Mouse (Mus musculus) stomach, embryonic 14.5 days (tissue): ENCODE results near the gene Prop1. TPM values are rescaled to one million over a fixed set of nuclear protein-coding genes. Genes with fewer than 3 reads are reported as not detected.

Experiments
- ATAC-seq: fragments of 200-750 bp; cut with Nextera tagmentation; 2 replicates; pipeline ENCODE4 v1.8.0; 2017; ENCODE audit warnings: low read depth, moderate TSS enrichment; ENCODE audit not compliant: insufficient number of reproducible peaks, insufficient read depth, low FRiP score
- H3K27ac ChIP-seq: fragments of 300-500 bp; sonication (generic); 2 replicates; pipeline ENCODE4 v1.5.1; 2014; ENCODE audit warnings: mild to moderate bottlenecking, low read length, moderate library complexity, mixed read lengths
- H3K27me3 ChIP-seq: fragments of 300-500 bp; sonication (generic); 2 replicates; pipeline ENCODE4 v1.6.1; 2014; ENCODE audit warnings: low read length, control low read depth, mixed read lengths; ENCODE audit not compliant: control insufficient read depth, insufficient read depth
- H3K36me3 ChIP-seq: fragments of 300-500 bp; sonication (generic); 2 replicates; pipeline ENCODE4 v1.6.1; 2014; ENCODE audit warnings: mild to moderate bottlenecking, control low read depth, low read length, moderate library complexity, mixed read lengths; ENCODE audit not compliant: control insufficient read depth, insufficient read depth
- H3K4me1 ChIP-seq: fragments of 300-500 bp; sonication (generic); 2 replicates; pipeline ENCODE4 v1.6.1; 2014; ENCODE audit warnings: low read length, control low read depth, mixed read lengths; ENCODE audit not compliant: control insufficient read depth, insufficient read depth
- H3K4me2 ChIP-seq: fragments of 300-500 bp; sonication (generic); replicated peaks from 2 replicates; pipeline ENCODE4 v1.6.1; 2014; ENCODE audit warnings: low read depth, low read length, control low read depth
- H3K4me3 ChIP-seq: fragments of 300-500 bp; sonication (generic); 2 replicates; pipeline ENCODE4 v1.5.1; 2014; ENCODE audit warnings: low read depth, low read length, control low read depth
- H3K9ac ChIP-seq: fragments of 300-500 bp; sonication (generic); replicated peaks from 2 replicates; pipeline ENCODE4 v1.6.1; 2014; ENCODE audit warnings: low read depth, mild to moderate bottlenecking, control low read depth, low read length, moderate library complexity, mixed read lengths
- H3K9me3 ChIP-seq: fragments of 300-500 bp; sonication (generic); 2 replicates; pipeline ENCODE4 v1.6.1; 2016; ENCODE audit warnings: low read depth, low read length, control low read depth; ENCODE audit not compliant: control insufficient read depth
- WGBS: fragments of 180-500 bp; shearing (Covaris S2); extraction: QIAGEN DNeasy Blood & Tissue Kit; methylation state at CpG from one replicate; pipeline ENCODE4 v1.1.7; 2014; 5-methylcytosine and 5-hydroxymethylcytosine counted together
- polyA plus RNA-seq: library from polyadenylated mRNA; unstranded; fragments of >200 nt; fragmentation: Nextera tagmentation; extraction: Ambion mirVana; gene quantifications from 2 replicates; pipeline ENCODE4 v1.2.1, GENCODE M21; 2014

Gene Prop1
- polyA plus RNA-seq, 1 experiment from 2014 or later, result not detected

DNA sequence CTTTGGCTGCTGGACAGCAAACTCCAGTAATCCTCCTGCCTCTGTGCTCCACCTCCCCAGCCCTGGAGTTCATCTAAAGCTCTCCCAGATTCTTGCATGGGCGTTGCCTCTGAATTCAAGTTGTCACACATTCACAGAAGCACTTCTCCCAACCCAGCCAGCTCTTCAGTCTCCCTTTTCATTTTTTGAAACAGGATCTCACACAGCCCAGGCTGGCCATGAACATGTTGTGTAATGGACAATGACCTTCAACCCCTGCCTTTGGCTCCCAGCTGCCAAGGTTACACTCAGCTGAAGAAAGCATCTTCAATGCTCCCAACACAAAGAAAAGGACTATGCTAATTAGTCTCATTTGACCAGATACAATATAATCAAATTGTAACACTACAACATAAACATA is 40.3 kb downstream of the Prop1 start:
- Histone ChIP-seq H3K4me3 (no peak overlapping the region), H3K4me2 (no peak overlapping the region), H3K9ac (no peak overlapping the region), H3K27ac (no peak overlapping the region), H3K9me3 (no peaks in the 10 kb centered on the region), H3K27me3 (no peaks in the 10 kb centered on the region), H3K4me1 (no peaks in the 10 kb centered on the region), H3K36me3 (peaks cover 29% of the 10 kb centered on the region)
- ATAC-seq, result no peak
- WGBS, result 81% methylated on average over 1 of the region's 1 CpGs

DNA sequence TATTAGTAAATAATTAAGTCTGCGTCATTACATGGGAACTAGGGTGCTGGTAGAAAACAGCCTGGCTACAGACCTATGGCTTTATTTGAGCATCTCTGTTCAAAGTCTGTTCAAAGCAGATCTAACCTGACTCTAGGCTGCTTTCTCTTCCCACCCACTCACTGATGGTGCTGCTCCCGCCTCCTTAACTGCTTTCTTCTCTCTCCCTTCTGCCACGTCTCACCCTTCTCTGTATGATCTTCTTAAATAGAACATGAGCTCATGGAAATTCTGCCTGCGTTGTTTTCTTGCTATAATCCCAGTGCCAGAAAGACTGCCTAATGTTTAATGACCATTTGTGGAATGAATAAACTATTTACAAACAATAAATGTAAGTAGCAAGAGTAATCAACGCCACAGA is 45.4 kb downstream of the Prop1 start:
- WGBS, result 92% methylated on average over 5 of the region's 5 CpGs
- no peak overlapping the region for H3K9ac ChIP-seq
- no peak for ATAC-seq
- H3K36me3 ChIP-seq, result peaks cover 62% of the 10 kb centered on the region
- no peak overlapping the region for H3K27ac ChIP-seq
- H3K4me2 ChIP-seq, result no peak overlapping the region
- no peaks in the 10 kb centered on the region for H3K4me1 ChIP-seq
- H3K9me3 ChIP-seq, result peaks cover 17% of the 10 kb centered on the region
- H3K4me3 ChIP-seq, result no peak overlapping the region
- H3K27me3 ChIP-seq, result no peaks in the 10 kb centered on the region

Other genes starting within 250 kb of the Prop1 start
- 38.0 and 40.9 TPM in 2 replicates for gene Zfp354c, start 126.0 kb downstream of the Prop1 start, polyA plus RNA-seq
- gene Zfp879, start 112.2 kb downstream of the Prop1 start, polyA plus RNA-seq, result 0.65 and 1.0 TPM in 2 replicates
- gene Grm6, start 103.1 kb downstream of the Prop1 start, polyA plus RNA-seq, result not detected in 2 replicates
- 8.4 and 9.9 TPM in 2 replicates for gene Zfp454, start 66.1 kb downstream of the Prop1 start, polyA plus RNA-seq
- 12.1 and 18.7 TPM in 2 replicates for gene Zfp2, start 37.6 kb downstream of the Prop1 start, polyA plus RNA-seq
- gene Zfp354b, start 22.1 kb downstream of the Prop1 start, polyA plus RNA-seq, result 2.3 and 2.9 TPM in 2 replicates
- gene 4933414I15Rik, start 10.0 kb downstream of the Prop1 start, polyA plus RNA-seq, result not detected in 2 replicates
- not detected in 2 replicates for gene Olfr1378, start 12.8 kb upstream of the Prop1 start, polyA plus RNA-seq
- gene Olfr1377, start 28.2 kb upstream of the Prop1 start, polyA plus RNA-seq, result not detected in 2 replicates
- not detected in 2 replicates for gene Olfr51, start 49.8 kb upstream of the Prop1 start, polyA plus RNA-seq
- gene Olfr54, start 60.5 kb upstream of the Prop1 start, polyA plus RNA-seq, result not detected in 2 replicates
- gene Olfr1375, start 94.3 kb upstream of the Prop1 start, polyA plus RNA-seq, result not detected in 2 replicates
- 8.9 and 9.0 TPM in 2 replicates for gene Zfp354a, start 105.5 kb upstream of the Prop1 start, polyA plus RNA-seq